In genomic region chr14:68020769-68021168, GRCm38 (mm10) we compare ENCODE assay signal across 18 mouse cellular contexts.
DNase-seq lines count a peak whose midpoint lies in the region; ATAC-seq and TF ChIP-seq lines count a peak whose summit lies in the region.
"Had no signal": no experiment of that assay in that cellular context is flagged by ENCODE, and none has a peak within 500 bp of the region (broad histone marks: within the 10 kb centered on the region; RNA-seq: fewer than 3 reads in every experiment).

No protein-coding gene starts in this region.

- no peak overlapping the region for H3K4me2 ChIP-seq in forebrain, postnatal 0 days (ENCODE audit: low read depth)
- H3K4me2 ChIP-seq in forebrain, embryonic 13.5 days = no peak overlapping the region
- H3K4me2 ChIP-seq in hindbrain, postnatal 0 days (ENCODE audit: low read depth, low read length) = no peak overlapping the region
- no peak overlapping the region for H3K4me2 ChIP-seq in neural tube, embryonic 13.5 days
- H3K4me2 ChIP-seq: embryonic facial prominence, embryonic 13.5 days; heart, embryonic 15.5 days had no signal

- H3K9me3 ChIP-seq in forebrain, postnatal 0 days (ENCODE audit: low read length) = no peaks in the 10 kb centered on the region
- no peaks in the 10 kb centered on the region for H3K9me3 ChIP-seq in forebrain, embryonic 13.5 days (replicated peaks)
- H3K9me3 ChIP-seq in hindbrain, embryonic 10.5 days = no peaks in the 10 kb centered on the region
- H3K9me3 ChIP-seq in hindbrain, postnatal 0 days (ENCODE audit: low read length) = no peaks in the 10 kb centered on the region
- no peaks in the 10 kb centered on the region for H3K9me3 ChIP-seq in neural tube, embryonic 13.5 days
- H3K9me3 ChIP-seq: embryonic facial prominence, embryonic 13.5 days; heart, embryonic 15.5 days had no signal

- no peak overlapping the region for H3K4me3 ChIP-seq in forebrain, postnatal 0 days (ENCODE audit: low read depth, low read length)
- H3K4me3 ChIP-seq in forebrain, embryonic 13.5 days = no peak overlapping the region
- H3K4me3 ChIP-seq in hindbrain, embryonic 10.5 days = no peak overlapping the region
- H3K4me3 ChIP-seq in hindbrain, postnatal 0 days (ENCODE audit: low read length) = no peak overlapping the region
- no peak overlapping the region for H3K4me3 ChIP-seq in neural tube, embryonic 13.5 days
- H3K4me3 ChIP-seq: embryonic facial prominence, embryonic 13.5 days; gastrocnemius, adult 2 months; heart, embryonic 15.5 days had no signal

- H3K36me3 ChIP-seq in forebrain, postnatal 0 days (ENCODE audit: insufficient read depth) = no peaks in the 10 kb centered on the region
- no peaks in the 10 kb centered on the region for H3K36me3 ChIP-seq in forebrain, embryonic 13.5 days (ENCODE audit: poor library complexity, severe bottlenecking)
- no peaks in the 10 kb centered on the region for H3K36me3 ChIP-seq in hindbrain, embryonic 10.5 days
- no peaks in the 10 kb centered on the region for H3K36me3 ChIP-seq in hindbrain, postnatal 0 days (ENCODE audit: insufficient read depth, low read length)
- H3K36me3 ChIP-seq in neural tube, embryonic 13.5 days = no peaks in the 10 kb centered on the region
- H3K36me3 ChIP-seq: embryonic facial prominence, embryonic 13.5 days; heart, embryonic 15.5 days had no signal

- 0 out of 2 replicates have a peak overlapping the region, but pooled peaks have one; percentile 48 for H3K27ac ChIP-seq in forebrain, postnatal 0 days (ENCODE audit: low read depth, low read length)
- no peak overlapping the region for H3K27ac ChIP-seq in forebrain, embryonic 13.5 days
- peak overlapping the region; percentile 54 for H3K27ac ChIP-seq in hindbrain, embryonic 10.5 days
- peak overlapping the region; percentile 54; the same call in 1 of the 2 replicates for H3K27ac ChIP-seq in hindbrain, postnatal 0 days
- peak overlapping the region; percentile 85 for H3K27ac ChIP-seq in neural tube, embryonic 13.5 days (replicated peaks)
- H3K27ac ChIP-seq: embryonic facial prominence, embryonic 13.5 days; gastrocnemius, adult 2 months; heart, embryonic 15.5 days had no signal

- intact Hi-C loops in heart, postnatal 36 days (cut with DNase I) = no loop called here

- no peak for TF ChIP-seq CTCF in forebrain, postnatal 0 days (IDR thresholded peaks at IDR 0.05; ENCODE audit: low read depth)
- no peak for TF ChIP-seq CTCF in hindbrain, postnatal 0 days (IDR thresholded peaks at IDR 0.05; ENCODE audit: low read depth)

- WGBS in forebrain, postnatal 0 days = 48% methylated on average over 6 of the region's 6 CpGs
- 50% methylated on average over 6 of the region's 6 CpGs for WGBS in forebrain, embryonic 13.5 days
- 44% methylated on average over 6 of the region's 6 CpGs for WGBS in hindbrain, embryonic 10.5 days
- WGBS in hindbrain, postnatal 0 days = 26% methylated on average over 6 of the region's 6 CpGs
- WGBS in neural tube, embryonic 13.5 days = 30% methylated on average over 6 of the region's 6 CpGs

- no peaks in the 10 kb centered on the region for H3K4me1 ChIP-seq in forebrain, postnatal 0 days (ENCODE audit: insufficient read depth)
- H3K4me1 ChIP-seq in forebrain, embryonic 13.5 days = peaks cover 9% of the 10 kb centered on the region; the same call in 1 of the 2 replicates
- peaks cover 19% of the 10 kb centered on the region for H3K4me1 ChIP-seq in hindbrain, embryonic 10.5 days (replicated peaks)
- 0 out of 2 replicates have a peak, but pooled peaks cover 6% of the 10 kb centered on the region for H3K4me1 ChIP-seq in hindbrain, postnatal 0 days (ENCODE audit: insufficient read depth, low read length)
- H3K4me1 ChIP-seq in neural tube, embryonic 13.5 days (replicated peaks) = peaks cover 18% of the 10 kb centered on the region
- H3K4me1 ChIP-seq: heart, embryonic 15.5 days had no signal

- H3K9ac ChIP-seq in forebrain, postnatal 0 days = no peak overlapping the region
- no peak overlapping the region for H3K9ac ChIP-seq in forebrain, embryonic 13.5 days
- H3K9ac ChIP-seq in hindbrain, postnatal 0 days (replicated peaks; ENCODE audit: low read length) = no peak overlapping the region
- H3K9ac ChIP-seq in neural tube, embryonic 13.5 days = no peak overlapping the region
- H3K9ac ChIP-seq: embryonic facial prominence, embryonic 13.5 days; heart, embryonic 15.5 days had no signal

- DNase-seq in forebrain, postnatal 0 days = peak; percentile 16
- DNase-seq in hindbrain, embryonic 10.5 days (ENCODE audit: low spot score) = no peak
- DNase-seq in hindbrain, postnatal 0 days (ENCODE audit: low spot score) = no peak
- DNase-seq in heart, postnatal 36 days = no peak
- no peak for DNase-seq in testis, postnatal 10 days (ENCODE audit: low spot score)
- DNase-seq: cerebellum, adult 8-10 months; gastrocnemius, adult 2 months; kidney, adult 9 months; kidney, postnatal 4 days; lung, adult 18-20 months; retina, postnatal 1 day; right cerebral cortex, postnatal 4 days; thymus, postnatal 36 days had no signal

- ATAC-seq in forebrain, postnatal 0 days = 0 out of 2 replicates have a peak, but pooled peaks have one; percentile 3
- no peak for ATAC-seq in forebrain, embryonic 13.5 days
- ATAC-seq in hindbrain, postnatal 0 days = peak; percentile 45; the same call in 1 of the 2 replicates
- no peak for ATAC-seq in neural tube, embryonic 13.5 days (ENCODE audit: low read depth)
- ATAC-seq: inflammation-experienced regulatory T-cells, adult 6 months had no signal

- no peaks in the 10 kb centered on the region for H3K27me3 ChIP-seq in forebrain, postnatal 0 days (ENCODE audit: insufficient read depth, low read length)
- no peaks in the 10 kb centered on the region for H3K27me3 ChIP-seq in forebrain, embryonic 13.5 days
- H3K27me3 ChIP-seq in hindbrain, embryonic 10.5 days (ENCODE audit: insufficient read depth, poor library complexity, severe bottlenecking) = no peaks in the 10 kb centered on the region
- no peaks in the 10 kb centered on the region for H3K27me3 ChIP-seq in hindbrain, postnatal 0 days (ENCODE audit: insufficient read depth, low read length)
- H3K27me3 ChIP-seq in neural tube, embryonic 13.5 days = no peaks in the 10 kb centered on the region
- H3K27me3 ChIP-seq: embryonic facial prominence, embryonic 13.5 days; heart, embryonic 15.5 days had no signal

Comparison
In these comparisons a context has a peak if more than half of its experiments do, and no peak if none do; other contexts are left out.
1. ATAC-seq: peak in forebrain, postnatal 0 days (single experiment) and hindbrain, postnatal 0 days (single experiment); none in forebrain, embryonic 13.5 days (single experiment) and neural tube, embryonic 13.5 days (single experiment).